Comparison of ENCODE assay signal across 8 mouse cellular contexts in the genomic region with DNA sequence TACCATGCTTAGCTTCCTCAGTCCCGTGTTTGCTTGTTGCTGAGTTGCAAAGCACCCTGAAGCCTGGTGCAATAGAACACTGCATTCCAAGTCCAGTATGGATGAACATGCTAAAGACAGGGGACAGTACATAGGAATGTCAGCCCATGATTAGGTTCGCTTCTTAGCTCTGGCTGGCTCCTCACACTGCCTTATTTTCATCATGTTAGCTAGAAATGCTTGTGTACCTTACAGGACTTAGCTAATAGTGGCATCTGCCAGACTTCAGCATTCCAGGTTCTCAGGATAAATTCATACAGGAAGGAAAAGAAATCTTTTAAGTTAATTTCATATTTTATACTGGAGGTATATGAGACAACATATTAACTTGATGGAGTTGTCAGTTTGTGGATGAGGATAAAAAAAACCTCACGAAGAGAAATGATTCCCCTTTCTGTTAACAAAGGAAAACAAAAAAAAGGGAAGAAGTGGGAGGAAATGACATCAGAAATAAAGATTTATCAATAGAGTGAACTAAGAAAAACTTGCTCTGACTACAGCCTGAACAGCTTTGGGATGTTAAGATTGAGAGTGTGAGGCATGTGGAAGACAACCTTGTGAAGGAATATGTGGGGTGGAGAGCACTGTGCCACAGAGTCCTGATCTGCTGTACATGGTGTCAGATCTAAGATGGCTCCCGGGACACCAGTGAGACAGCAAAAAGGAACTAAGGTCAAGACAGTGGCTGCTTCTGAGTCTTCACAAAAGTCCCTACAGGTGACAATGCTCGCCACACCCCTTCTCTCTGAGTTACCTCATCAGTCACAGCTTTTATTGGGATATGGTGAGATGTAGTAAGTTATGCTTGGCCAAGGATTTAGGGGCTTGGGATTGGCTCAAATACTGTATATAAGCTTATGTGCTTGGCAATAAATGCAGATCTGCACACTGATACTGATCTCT. TPM values are rescaled to one million over a fixed set of nuclear protein-coding genes. Genes with fewer than 3 reads are reported as not detected.
DNase-seq lines count a peak whose midpoint lies in the region; ATAC-seq lines count a peak whose summit lies in the region.

No protein-coding gene starts in this region.

- H3K4me2 ChIP-seq in forebrain, embryonic 12.5 days, result peak overlapping the region; percentile 54
- peak overlapping the region; percentile 66 for H3K4me2 ChIP-seq in liver, embryonic 12.5 days
- peak overlapping the region; percentile 52 for H3K4me2 ChIP-seq in stomach, embryonic 15.5 days

- no peak for ATAC-seq in cerebellum, adult (ENCODE audit: insufficient number of reproducible peaks, low FRiP score, low TSS enrichment)
- peak; percentile 39 for ATAC-seq in forebrain, embryonic 12.5 days (ENCODE audit: low FRiP score)
- ATAC-seq in liver, embryonic 12.5 days, result no peak
- no peak for ATAC-seq in stomach, embryonic 15.5 days (ENCODE audit: insufficient read depth, low FRiP score, low read depth)
- ATAC-seq in megakaryocyte-erythroid progenitor cell, adult 5-6 weeks (replicated peaks; ENCODE audit: low FRiP score, low TSS enrichment, poor library complexity, severe bottlenecking), result no peak

- WGBS in forebrain, embryonic 12.5 days, result 60% methylated on average over 5 of the region's 5 CpGs
- 49% methylated on average over 5 of the region's 5 CpGs for WGBS in liver, embryonic 12.5 days (ENCODE audit: insufficient replicate concordance)
- 59% methylated on average over 5 of the region's 5 CpGs for WGBS in stomach, embryonic 15.5 days

- H3K27ac ChIP-seq in forebrain, embryonic 12.5 days, result no peak overlapping the region
- peak overlapping the region; percentile 55 for H3K27ac ChIP-seq in liver, embryonic 12.5 days
- peak overlapping the region; percentile 59; the same call in 1 of the 2 replicates for H3K27ac ChIP-seq in stomach, embryonic 15.5 days

- H3K9me3 ChIP-seq in forebrain, embryonic 12.5 days, result no peaks in the 10 kb centered on the region
- H3K9me3 ChIP-seq in liver, embryonic 12.5 days (replicated peaks), result no peaks in the 10 kb centered on the region
- H3K9me3 ChIP-seq in stomach, embryonic 15.5 days, result no peaks in the 10 kb centered on the region

- no peaks in the 10 kb centered on the region for H3K27me3 ChIP-seq in forebrain, embryonic 12.5 days
- H3K27me3 ChIP-seq in liver, embryonic 12.5 days (replicated peaks), result 0 out of 2 replicates have a peak, but pooled peaks cover 6% of the 10 kb centered on the region
- H3K27me3 ChIP-seq in stomach, embryonic 15.5 days (replicated peaks), result no peaks in the 10 kb centered on the region

- DNase-seq in cerebellum, adult 11-12 months, result peak; percentile 38
- peak; percentile 16 for DNase-seq in CD4-positive helper T cell, adult 2 months (ENCODE audit: low read depth, low spot score)
- DNase-seq in gastrocnemius, postnatal 36 days, result no peak

- peaks cover 16% of the 10 kb centered on the region for H3K4me1 ChIP-seq in forebrain, embryonic 12.5 days
- H3K4me1 ChIP-seq in liver, embryonic 12.5 days, result peaks cover 33% of the 10 kb centered on the region
- H3K4me1 ChIP-seq in stomach, embryonic 15.5 days, result peaks cover 7% of the 10 kb centered on the region; the same call in 1 of the 2 replicates

- intact Hi-C loops in gastrocnemius, postnatal 36 days (cut with DNase I), result no loop called here

- peak overlapping the region; percentile 44; the same call in 1 of the 2 replicates for H3K9ac ChIP-seq in forebrain, embryonic 12.5 days
- peak overlapping the region; percentile 37; the same call in 1 of the 2 replicates for H3K9ac ChIP-seq in liver, embryonic 12.5 days
- no peak overlapping the region for H3K9ac ChIP-seq in stomach, embryonic 15.5 days

- H3K36me3 ChIP-seq in forebrain, embryonic 12.5 days (replicated peaks), result no peaks in the 10 kb centered on the region
- no peaks in the 10 kb centered on the region for H3K36me3 ChIP-seq in liver, embryonic 12.5 days
- no peaks in the 10 kb centered on the region for H3K36me3 ChIP-seq in stomach, embryonic 15.5 days

- H3K4me3 ChIP-seq in forebrain, embryonic 12.5 days (replicated peaks), result peak overlapping the region; percentile 69
- peak overlapping the region; percentile 90 for H3K4me3 ChIP-seq in liver, embryonic 12.5 days
- peak overlapping the region; percentile 33 for H3K4me3 ChIP-seq in stomach, embryonic 15.5 days (replicated peaks)

RNA-seq across cellular contexts. Expression of a gene that starts 1.0 kb away (rescaled TPM):
- polyA plus RNA-seq in forebrain, embryonic 12.5 days (2016; fragmentation: Nextera tagmentation; extraction: Ambion mirVana), result 9.9 and 10.5 TPM in 2 replicates
- polyA plus RNA-seq in liver, embryonic 12.5 days (2016; fragmentation: Nextera tagmentation; extraction: Ambion mirVana), result 5.4 and 5.6 TPM in 2 replicates
- 15.6 and 16.3 TPM in 2 replicates for polyA plus RNA-seq in stomach, embryonic 15.5 days (2015; fragmentation: Nextera tagmentation; extraction: Ambion mirVana)
- 100 to 1,000 TPM; 170 to 201 TPM for total RNA-seq in gastrocnemius, postnatal 36 days (2021)
- total RNA-seq in megakaryocyte-erythroid progenitor cell, adult 5-6 weeks (2014; fragmentation: Nextera tagmentation), result 12.8 and 25.2 TPM in 2 replicates
- total RNA-seq in megakaryocyte-erythroid progenitor cell, adult 5-6 weeks (2017), result 11.9 TPM in 2 replicates

RNA-seq across cellular contexts. Expression of a gene that starts 9.1 kb away (rescaled TPM):
- polyA plus RNA-seq in forebrain, embryonic 12.5 days (2016; fragmentation: Nextera tagmentation; extraction: Ambion mirVana), result 0.05 TPM in 1 of 2 replicates, not detected in the other
- polyA plus RNA-seq in liver, embryonic 12.5 days (2016; fragmentation: Nextera tagmentation; extraction: Ambion mirVana), result not detected in 2 replicates
- polyA plus RNA-seq in stomach, embryonic 15.5 days (2015; fragmentation: Nextera tagmentation; extraction: Ambion mirVana), result not detected in 2 replicates
- total RNA-seq in gastrocnemius, postnatal 36 days (2021), result not detected
- total RNA-seq in megakaryocyte-erythroid progenitor cell, adult 5-6 weeks (2014; fragmentation: Nextera tagmentation), result not detected in 2 replicates
- total RNA-seq in megakaryocyte-erythroid progenitor cell, adult 5-6 weeks (2017), result 0.23 TPM in 1 of 2 replicates, not detected in the other

RNA-seq across cellular contexts. Expression of a gene that starts 46.4 kb away (rescaled TPM):
- 0.13 and 0.21 TPM in 2 replicates for polyA plus RNA-seq in forebrain, embryonic 12.5 days (2016; fragmentation: Nextera tagmentation; extraction: Ambion mirVana)
- polyA plus RNA-seq in liver, embryonic 12.5 days (2016; fragmentation: Nextera tagmentation; extraction: Ambion mirVana), result 0.06 and 0.13 TPM in 2 replicates
- 0.88 and 1.1 TPM in 2 replicates for polyA plus RNA-seq in stomach, embryonic 15.5 days (2015; fragmentation: Nextera tagmentation; extraction: Ambion mirVana)
- total RNA-seq in gastrocnemius, postnatal 36 days (2021), result not detected
- total RNA-seq in megakaryocyte-erythroid progenitor cell, adult 5-6 weeks (2014; fragmentation: Nextera tagmentation), result 1.1 and 1.4 TPM in 2 replicates
- total RNA-seq in megakaryocyte-erythroid progenitor cell, adult 5-6 weeks (2017), result 0.70 TPM in 1 of 2 replicates, not detected in the other

Comparison
In these comparisons a context has a peak if more than half of its experiments do, and no peak if none do; other contexts are left out.
1. DNase-seq: peak in cerebellum, adult 11-12 months (single experiment) and CD4-positive helper T cell, adult 2 months (single experiment); none in gastrocnemius, postnatal 36 days (0 of 2).
2. H3K4me3 ChIP-seq: peak in every context shown above with its lines; median percentile 90 in liver, embryonic 12.5 days; 69 in forebrain, embryonic 12.5 days; 33 in stomach, embryonic 15.5 days.
3. Peak in every context shown above with its lines, with median percentiles within 50 percentile points of each other: H3K4me2 ChIP-seq.